Mouse (Mus musculus): ENCODE measurements around the gene Ttyh1. TPM values are rescaled to one million over a fixed set of nuclear protein-coding genes. Genes with fewer than 3 reads are reported as not detected.
"Not testable (repeated sequence)": the region's sequence is repeated elsewhere in the genome, so short reads cannot be mapped to it uniquely, and the experiment has no call there.

The Ttyh1 gene
- total RNA-seq, 2 experiments from 2014 or later, result 0.52 TPM; not detected in 1

DNA sequence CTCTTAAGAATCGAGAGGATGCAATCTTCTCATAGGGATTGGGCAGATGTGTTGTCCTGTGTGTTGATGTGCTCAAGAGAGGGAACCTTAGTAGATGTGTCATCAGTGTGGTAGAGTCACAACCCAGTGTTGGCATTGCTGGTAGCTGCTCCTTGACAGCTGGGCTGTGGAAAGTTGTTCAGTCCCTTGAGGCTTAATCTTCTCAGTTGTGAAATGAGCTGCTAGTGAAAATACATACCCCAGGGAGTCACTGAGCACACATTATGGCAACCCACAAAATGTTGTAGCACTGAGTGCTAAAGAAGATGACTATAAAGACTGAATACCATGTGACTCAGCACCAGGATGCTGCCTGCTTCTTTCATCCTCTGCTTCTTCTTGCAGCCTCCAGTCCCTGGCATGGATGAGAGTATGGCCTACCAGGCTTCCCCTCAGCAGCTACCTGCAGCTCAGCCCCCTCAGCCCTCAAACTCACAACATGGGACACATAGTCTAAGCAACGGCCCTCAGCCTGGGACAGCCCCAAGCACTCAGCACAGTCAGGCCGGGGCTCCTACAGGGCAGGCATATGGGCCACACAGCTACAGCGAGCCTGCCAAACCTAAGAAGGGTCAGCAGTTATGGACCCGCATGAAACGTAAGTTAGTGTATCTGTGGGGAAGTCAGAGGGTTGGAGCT, 22.6 kb downstream of the Ttyh1 start:
- no peak for ATAC-seq (replicated peaks; ENCODE audit: poor library complexity, severe bottlenecking)

- no peak for ATAC-seq (replicated peaks; ENCODE audit: poor library complexity, severe bottlenecking)
These were observed 23.7 kb downstream of the Ttyh1 start for GRCm38 (mm10) chr7:4142796-4143445.

DNA sequence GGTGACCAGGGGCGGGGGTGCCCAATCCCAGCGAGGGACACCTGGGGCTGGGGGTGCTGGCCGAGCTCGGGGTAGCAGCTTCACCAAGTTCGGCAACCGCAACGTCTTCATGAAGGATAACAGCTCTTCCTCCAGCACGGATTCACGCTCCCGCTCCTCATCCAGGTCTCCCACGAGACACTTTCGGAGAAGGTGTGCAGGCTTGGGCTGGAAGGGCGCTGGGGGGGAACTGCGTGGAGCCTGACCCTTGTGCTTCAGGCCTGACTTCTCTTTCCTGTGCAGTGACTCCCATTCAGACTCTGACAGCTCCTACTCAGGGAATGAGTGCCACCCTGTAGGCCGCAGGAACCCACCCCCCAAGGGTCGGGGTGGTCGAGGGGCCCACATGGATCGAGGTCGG, 24.3 kb downstream of the Ttyh1 start:
- ATAC-seq (replicated peaks; ENCODE audit: poor library complexity, severe bottlenecking), result no peak

- ATAC-seq (replicated peaks; ENCODE audit: poor library complexity, severe bottlenecking), result no peak
These were observed 24.8 kb downstream of the Ttyh1 start for GRCm38 (mm10) chr7:4144046-4144445.

DNA sequence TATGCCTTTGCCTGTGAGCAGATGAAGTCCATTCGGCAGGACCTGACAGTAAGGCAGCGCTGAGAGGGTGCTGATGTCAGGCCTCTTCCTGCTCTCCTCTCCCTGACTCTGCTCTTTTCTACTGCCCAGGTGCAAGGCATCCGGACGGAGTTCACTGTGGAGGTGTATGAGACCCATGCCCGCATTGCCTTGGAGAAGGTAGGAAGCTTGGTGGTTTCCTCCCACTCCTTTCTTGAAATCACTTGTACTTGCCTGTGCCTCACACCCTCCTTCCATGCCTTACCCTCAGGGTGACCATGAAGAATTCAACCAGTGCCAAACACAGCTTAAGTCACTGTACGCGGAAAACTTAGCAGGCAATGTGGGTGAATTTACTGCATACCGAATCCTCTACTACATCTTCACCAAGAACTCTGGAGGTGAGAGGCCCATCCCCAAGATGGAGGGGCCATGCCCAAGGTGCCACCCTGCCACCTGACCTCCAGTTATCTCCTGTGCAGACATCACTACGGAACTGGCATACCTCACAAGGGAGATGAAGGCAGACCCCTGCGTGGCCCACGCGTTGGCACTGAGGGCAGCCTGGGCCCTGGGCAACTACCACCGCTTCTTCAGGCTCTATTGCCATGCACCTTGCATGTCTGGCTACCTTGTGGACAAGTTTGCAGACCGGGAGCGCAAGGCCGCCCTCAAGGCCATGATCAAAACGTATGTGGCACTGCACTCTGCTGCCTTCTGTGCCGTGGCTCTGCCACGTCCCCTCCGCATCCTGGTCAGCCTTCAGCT, 25.8 kb downstream of the Ttyh1 start:
- no peak for ATAC-seq (replicated peaks; ENCODE audit: poor library complexity, severe bottlenecking)

DNA sequence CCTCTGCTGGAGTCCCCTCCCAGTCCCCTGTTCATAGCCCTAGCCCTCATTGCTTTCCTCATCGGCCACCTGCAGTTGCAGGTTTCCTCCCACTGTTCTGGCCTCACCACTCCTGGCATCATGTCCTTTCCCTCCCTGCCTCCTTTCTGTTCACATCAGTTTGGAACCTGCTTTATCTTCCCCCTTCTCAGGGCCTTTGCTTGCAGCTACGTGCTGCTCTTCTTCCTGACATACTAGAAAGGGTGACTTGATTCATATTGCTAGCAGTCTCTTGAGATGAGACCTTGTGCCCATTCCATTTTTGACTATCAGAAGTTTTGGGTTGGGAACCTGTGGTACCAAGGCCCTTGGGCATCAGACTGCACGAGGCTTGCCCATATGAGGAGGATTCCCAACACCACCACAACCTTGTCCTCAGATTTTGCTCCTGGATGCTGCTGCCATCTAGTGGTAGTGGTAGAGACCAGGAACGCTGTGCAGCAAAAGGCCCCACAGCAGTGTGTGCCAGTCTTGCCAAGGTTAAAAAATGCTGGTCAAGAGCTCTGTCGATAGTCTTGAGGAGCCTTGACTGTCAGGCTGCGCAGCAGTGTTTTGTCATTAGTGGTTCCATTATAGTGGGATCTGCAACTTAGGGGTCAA, 26.5 kb downstream of the Ttyh1 start:
- ATAC-seq (replicated peaks; ENCODE audit: poor library complexity, severe bottlenecking), result peak; percentile 28

- ATAC-seq (replicated peaks; ENCODE audit: poor library complexity, severe bottlenecking), result no peak
These were observed 27.3 kb downstream of the Ttyh1 start for GRCm38 (mm10) chr7:4146241-4147180.

GRCm38 (mm10) chr7:4147371-4147770, 28.2 kb downstream of the Ttyh1 start:
- no peak for ATAC-seq (replicated peaks; ENCODE audit: poor library complexity, severe bottlenecking)

GRCm38 (mm10) chr7:4147836-4148235, 28.6 kb downstream of the Ttyh1 start:
- ATAC-seq (replicated peaks; ENCODE audit: poor library complexity, severe bottlenecking), result no peak

DNA sequence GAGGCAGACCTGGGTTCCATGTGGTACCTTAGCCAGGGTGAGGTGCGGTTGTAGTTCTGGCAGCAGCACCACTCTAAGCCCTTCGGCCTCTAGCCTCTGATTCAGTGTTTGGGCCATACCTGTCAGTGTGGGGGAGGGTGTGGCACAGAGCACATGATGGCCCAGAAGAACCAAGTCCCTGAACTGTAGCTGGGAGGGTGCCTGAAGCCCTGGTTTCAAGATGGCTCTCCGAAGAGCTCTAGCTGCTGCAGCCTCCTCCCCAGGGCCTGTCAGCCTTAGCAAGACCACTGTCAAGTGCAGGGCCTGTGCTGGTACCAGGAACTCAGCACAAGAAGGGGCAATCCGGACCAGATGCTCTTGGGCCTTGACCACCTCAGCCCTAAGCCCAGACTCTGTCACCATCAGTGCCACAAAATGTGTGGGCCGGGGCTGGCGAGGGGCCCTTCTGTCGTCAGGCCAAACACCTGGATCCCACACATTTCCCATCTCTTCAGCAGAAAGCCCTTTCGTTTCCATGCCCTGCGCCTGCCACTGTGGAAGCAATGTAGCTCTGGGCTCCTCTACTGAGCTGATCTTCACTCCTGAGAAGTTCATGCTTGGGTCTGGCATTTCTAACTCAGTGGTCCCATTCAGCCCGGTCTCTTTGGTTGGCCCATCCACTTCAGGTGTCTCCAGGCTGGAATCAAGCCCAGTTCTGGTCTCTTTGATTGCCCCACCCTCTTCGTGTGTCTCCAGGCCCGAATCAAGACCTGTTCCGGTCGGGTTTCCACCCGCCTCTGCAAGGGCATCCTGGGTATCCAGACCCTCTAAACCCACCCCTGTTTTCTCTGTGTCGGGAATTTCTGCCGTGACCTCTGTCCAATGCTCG, 29.4 kb downstream of the Ttyh1 start:
- ATAC-seq (replicated peaks; ENCODE audit: poor library complexity, severe bottlenecking), result peak; percentile 3; the same call in 1 of the 2 replicates

- peak; percentile 60 for ATAC-seq (replicated peaks; ENCODE audit: poor library complexity, severe bottlenecking)
These were observed 30.2 kb downstream of the Ttyh1 start for GRCm38 (mm10) chr7:4149209-4150054.

DNA sequence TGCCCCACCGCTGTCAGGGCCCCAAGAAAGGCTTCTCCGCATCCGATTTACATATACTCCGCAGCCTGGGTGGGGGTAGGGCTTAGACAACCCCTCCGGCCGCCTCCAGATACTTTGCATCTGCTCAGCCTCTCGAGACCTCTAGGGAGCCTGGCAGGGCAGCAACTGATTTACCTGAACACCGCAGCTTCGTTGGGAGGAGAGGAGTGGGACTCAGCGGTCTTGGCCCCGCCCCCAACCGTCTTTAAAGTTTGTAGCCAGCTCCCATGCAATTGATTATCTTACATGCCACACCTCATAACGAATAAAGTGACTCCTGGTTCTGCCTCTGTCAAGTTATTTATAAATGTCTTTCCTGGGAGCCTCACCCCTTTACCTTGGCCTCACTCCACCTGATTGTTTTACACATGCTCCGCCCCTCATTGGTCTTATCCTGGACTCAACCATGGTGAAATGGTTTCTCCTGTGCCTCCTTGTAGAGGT, 30.9 kb downstream of the Ttyh1 start, which contains the start of gene Leng9:
Gene Leng9 (minus strand): TSS at position 316 of the 483 bp plus-strand sequence.
- no peak for ATAC-seq (replicated peaks; ENCODE audit: poor library complexity, severe bottlenecking)

DNA sequence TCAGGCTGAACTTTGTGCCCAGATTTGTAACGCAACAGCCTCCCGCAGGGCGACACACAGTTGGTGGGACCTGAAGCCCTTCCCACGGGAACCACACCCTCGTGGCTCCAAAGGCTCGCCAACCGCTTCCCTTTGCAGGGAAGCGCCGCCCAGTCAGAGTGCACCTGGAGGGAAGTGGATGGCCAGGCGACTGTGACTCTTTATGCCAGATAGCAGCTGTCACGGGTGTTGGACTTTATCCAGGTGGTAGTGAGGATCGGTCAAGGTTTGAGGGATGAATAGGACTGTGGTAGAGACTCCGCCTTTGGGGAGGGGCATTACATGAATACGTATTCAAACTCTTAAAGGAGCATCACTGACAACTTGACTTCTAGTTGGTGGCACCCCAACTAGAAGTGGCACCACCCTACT, 31.6 kb downstream of the Ttyh1 start:
- peak; percentile 45 for ATAC-seq (replicated peaks; ENCODE audit: poor library complexity, severe bottlenecking)

DNA sequence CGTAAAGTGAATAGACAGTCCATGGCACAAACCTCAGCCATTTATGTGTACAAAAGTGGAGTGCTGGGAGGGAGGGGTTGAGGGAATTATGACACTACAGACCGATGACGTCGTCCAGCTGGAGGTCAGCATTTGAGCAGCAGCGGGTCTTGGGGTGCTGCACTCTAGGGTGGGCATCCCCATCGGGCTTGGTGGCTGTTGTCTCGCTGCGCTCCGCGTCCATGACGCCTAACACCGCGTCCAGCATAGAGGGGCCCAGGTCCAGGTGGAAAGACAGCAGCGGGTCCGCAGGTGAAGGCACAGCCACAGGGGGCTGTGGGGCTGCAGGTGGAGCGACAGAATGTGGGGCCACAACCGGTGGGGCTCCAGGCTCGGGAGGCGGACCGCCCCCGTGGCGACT, 32.0 kb downstream of the Ttyh1 start:
- no peak; the same call in 1 of the 2 replicates for ATAC-seq (replicated peaks; ENCODE audit: poor library complexity, severe bottlenecking)

- no peak for ATAC-seq (replicated peaks; ENCODE audit: poor library complexity, severe bottlenecking)
These were observed 35.1 kb downstream of the Ttyh1 start for GRCm38 (mm10) chr7:4154356-4154755.

- no peak for ATAC-seq (replicated peaks; ENCODE audit: poor library complexity, severe bottlenecking)
These were observed 35.8 kb downstream of the Ttyh1 start for GRCm38 (mm10) chr7:4154976-4155375.

GRCm38 (mm10) chr7:4161596-4161995, 42.4 kb downstream of the Ttyh1 start:
- ATAC-seq (replicated peaks; ENCODE audit: poor library complexity, severe bottlenecking), result not testable (repeated sequence)

Measured in granulocyte monocyte progenitor cell, adult 5-6 weeks (primary cell).